Mouse (Mus musculus): ENCODE measurements at regions not wholly inside any gene's neighbourhood (a gene's known extent, or its start where the extent isn't known, plus 50 kb on each side); places are given as distances from the start of the nearest gene placed in this dataset.
"Not testable (repeated sequence)": the region's sequence is repeated elsewhere in the genome, so short reads cannot be mapped to it uniquely, and the experiment has no call there.

- DNase-seq = peak; percentile 14 to 41
These were observed 52.6 kb upstream of the Slc28a3 start for GRCm38 (mm10) chr13:58663316-58663715.

- no peak for DNase-seq
These were observed 58.0 kb upstream of the Slc28a3 start for GRCm38 (mm10) chr13:58668664-58669063.

- no peak for DNase-seq
These were observed 59.5 kb upstream of the Slc28a3 start for GRCm38 (mm10) chr13:58670206-58670605.

GRCm38 (mm10) chr13:58675611-58676010, 64.9 kb upstream of the Slc28a3 start:
- not testable (repeated sequence) for DNase-seq

GRCm38 (mm10) chr13:58677521-58677920, 66.8 kb upstream of the Slc28a3 start:
- no peak for DNase-seq

- DNase-seq = no peak
These were observed 69.0 kb upstream of the Slc28a3 start for GRCm38 (mm10) chr13:58679663-58680062.

- no peak for DNase-seq
These were observed 76.1 kb upstream of the Slc28a3 start for GRCm38 (mm10) chr13:58686822-58687221.

GRCm38 (mm10) chr13:58687609-58688008, 76.9 kb upstream of the Slc28a3 start:
- DNase-seq = no peak

GRCm38 (mm10) chr13:58688249-58688648, 77.6 kb upstream of the Slc28a3 start:
- DNase-seq = no peak

GRCm38 (mm10) chr13:58694703-58695102, 84.0 kb upstream of the Slc28a3 start:
- DNase-seq = no peak

GRCm38 (mm10) chr13:58695964-58696363, 85.3 kb upstream of the Slc28a3 start:
- no peak for DNase-seq

GRCm38 (mm10) chr13:58700021-58700420, 89.3 kb upstream of the Slc28a3 start:
- no peak for DNase-seq

- DNase-seq = no peak
These were observed 93.5 kb upstream of the Slc28a3 start for GRCm38 (mm10) chr13:58704141-58704540.

GRCm38 (mm10) chr13:58716584-58716983, 89.8 kb upstream of the Ntrk2 start:
- DNase-seq = no peak

GRCm38 (mm10) chr13:58730500-58731105, 75.8 kb upstream of the Ntrk2 start:
- DNase-seq = no peak

GRCm38 (mm10) chr13:58732776-58733175, 73.6 kb upstream of the Ntrk2 start:
- no peak for DNase-seq

GRCm38 (mm10) chr13:58733615-58734014, 72.8 kb upstream of the Ntrk2 start:
- no peak for DNase-seq

GRCm38 (mm10) chr13:58735577-58735976, 70.8 kb upstream of the Ntrk2 start:
- no peak for DNase-seq

GRCm38 (mm10) chr13:58740731-58741130, 65.6 kb upstream of the Ntrk2 start:
- DNase-seq = no peak

GRCm38 (mm10) chr13:58746056-58746455, 60.3 kb upstream of the Ntrk2 start:
- peak in 1 of 2 experiments; percentile 4 for DNase-seq

GRCm38 (mm10) chr13:58747685-58748084, 58.7 kb upstream of the Ntrk2 start:
- no peak for DNase-seq

GRCm38 (mm10) chr13:58756125-58756524, 50.2 kb upstream of the Ntrk2 start:
- DNase-seq = no peak
